Mouse (Mus musculus): Measurements from ENCODE around the gene Ube2n. TPM values are rescaled to one million over a fixed set of nuclear protein-coding genes. Genes with fewer than 3 reads are reported as not detected.

Ube2n gene
- total RNA-seq, 1 experiment from 2014 or later, result 79.7 TPM

DNA sequence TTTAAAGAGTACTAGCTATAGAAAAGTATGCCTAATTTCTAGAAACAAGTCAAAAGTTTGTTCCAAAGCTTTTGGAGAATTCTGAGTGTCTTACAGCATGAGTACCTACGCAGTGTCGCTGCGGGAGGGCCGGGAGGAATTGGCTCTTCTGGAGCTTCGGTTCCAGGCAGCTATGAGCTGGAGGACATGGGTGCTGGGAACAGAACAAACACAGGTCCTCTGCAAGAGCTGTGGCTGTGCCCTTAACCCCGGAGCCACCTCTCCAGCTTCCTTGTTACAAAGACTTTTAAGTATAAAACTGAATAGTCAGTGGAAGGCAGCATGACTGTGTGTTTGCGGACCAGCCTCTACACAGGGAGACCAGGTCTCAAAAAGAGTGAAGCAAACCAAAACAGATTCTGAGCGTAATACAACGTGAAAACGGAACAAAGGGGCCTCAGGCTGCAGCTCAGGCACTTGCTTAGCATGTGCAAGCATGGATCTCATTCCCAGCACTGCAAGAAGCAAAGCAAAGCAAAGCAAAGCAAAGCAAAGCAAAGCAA lies 61.0 kb downstream of the Ube2n start:
- ATAC-seq (ENCODE audit: extremely low read depth, insufficient number of reproducible peaks, low FRiP score, poor library complexity, severe bottlenecking), result no peak

DNA sequence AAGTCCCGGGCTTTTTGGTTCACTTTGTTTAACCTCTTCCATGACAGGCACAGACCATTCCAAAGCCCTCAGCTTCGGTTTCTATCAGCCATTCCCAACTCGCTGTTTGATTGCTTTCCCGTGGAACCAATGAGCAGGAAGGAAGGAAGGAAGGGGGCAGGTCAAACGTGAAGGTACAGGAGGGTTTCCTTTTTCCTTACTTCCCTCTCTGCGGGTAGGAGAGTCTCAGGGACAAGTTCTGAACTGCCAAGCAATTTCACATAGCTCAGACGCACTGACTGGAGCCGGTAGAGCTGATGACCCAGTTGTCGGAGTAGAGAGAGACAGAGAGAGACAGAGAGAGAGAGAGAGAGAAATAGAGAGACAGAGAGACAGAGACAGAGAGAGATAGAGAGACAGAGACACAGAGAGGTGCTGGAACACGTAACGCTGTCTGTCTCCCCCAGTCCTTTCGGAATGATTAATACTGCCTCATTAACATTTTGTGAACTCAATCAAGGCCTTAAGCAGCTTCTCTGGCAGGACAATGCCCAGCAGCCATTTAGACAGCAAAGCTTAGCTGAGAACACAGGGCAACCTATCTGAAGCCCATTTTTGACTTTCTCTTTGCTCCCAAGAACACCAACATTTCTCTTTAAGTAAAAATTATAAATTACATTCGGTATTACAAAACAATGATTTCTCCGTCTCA lies 62.1 kb downstream of the Ube2n start:
- ATAC-seq (ENCODE audit: extremely low read depth, insufficient number of reproducible peaks, low FRiP score, poor library complexity, severe bottlenecking), result no peak

GRCm38 (mm10) chr10:95577567-95577950 lies 62.6 kb downstream of the Ube2n start:
- ATAC-seq (ENCODE audit: extremely low read depth, insufficient number of reproducible peaks, low FRiP score, poor library complexity, severe bottlenecking), result no peak

DNA sequence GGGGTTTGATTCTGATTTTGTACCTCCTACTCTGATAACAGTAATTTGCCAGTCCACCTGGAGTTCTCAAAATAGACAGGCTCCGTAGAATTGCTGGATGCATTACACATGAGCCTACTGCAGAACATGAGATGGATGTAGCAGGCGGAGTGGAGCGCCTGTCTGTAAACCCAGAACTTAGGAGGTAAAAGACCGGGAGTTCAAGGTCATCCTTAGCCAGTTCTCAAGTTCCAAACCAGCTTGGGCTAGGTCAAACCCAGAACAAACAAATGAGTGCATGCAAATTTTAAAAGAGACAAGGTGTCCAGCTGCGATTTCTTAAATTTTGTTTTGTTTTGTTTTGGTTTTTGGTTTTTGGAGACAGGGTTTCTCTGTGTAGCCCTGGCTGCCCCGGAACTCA lies 70.6 kb downstream of the Ube2n start:
- no peak for ATAC-seq (ENCODE audit: extremely low read depth, insufficient number of reproducible peaks, low FRiP score, poor library complexity, severe bottlenecking)

DNA sequence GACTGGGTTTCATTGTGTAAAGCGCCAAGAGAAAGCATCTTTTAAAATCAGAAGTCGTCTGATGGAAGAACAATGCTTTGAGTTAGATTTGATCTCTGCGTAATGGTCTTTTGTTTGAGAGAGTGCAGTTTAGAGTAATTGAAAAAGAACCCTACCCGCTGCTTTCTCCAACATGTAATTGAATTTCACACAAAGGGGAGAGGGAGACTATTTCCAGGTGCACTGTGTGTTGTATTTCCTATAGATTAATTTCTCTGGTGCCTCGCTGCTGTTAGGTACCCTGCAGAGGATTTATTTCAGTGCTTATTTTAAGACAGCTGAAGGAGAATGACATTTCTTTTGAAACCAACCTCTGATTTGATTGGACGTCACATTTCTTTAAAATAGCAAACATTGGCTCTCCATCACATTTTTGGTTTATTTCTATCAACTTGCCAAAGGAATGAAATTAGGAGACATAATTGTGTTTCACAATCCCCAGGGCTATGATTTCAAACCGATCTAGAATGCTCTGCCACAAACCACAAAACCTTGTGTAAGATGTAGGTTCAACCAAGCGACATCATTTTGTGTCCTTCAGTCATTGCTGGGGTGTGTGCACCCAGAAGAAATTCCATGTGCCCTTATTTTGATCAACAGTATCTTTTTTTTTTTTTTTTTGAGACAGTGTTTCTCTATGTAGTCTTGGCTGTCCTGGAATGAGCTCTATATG lies 72.7 kb downstream of the Ube2n start:
- ATAC-seq (ENCODE audit: extremely low read depth, insufficient number of reproducible peaks, low FRiP score, poor library complexity, severe bottlenecking), result no peak

- no peak for ATAC-seq (ENCODE audit: extremely low read depth, insufficient number of reproducible peaks, low FRiP score, poor library complexity, severe bottlenecking)
Measured at GRCm38 (mm10) chr10:95589196-95589595, 74.3 kb downstream of the Ube2n start.

DNA sequence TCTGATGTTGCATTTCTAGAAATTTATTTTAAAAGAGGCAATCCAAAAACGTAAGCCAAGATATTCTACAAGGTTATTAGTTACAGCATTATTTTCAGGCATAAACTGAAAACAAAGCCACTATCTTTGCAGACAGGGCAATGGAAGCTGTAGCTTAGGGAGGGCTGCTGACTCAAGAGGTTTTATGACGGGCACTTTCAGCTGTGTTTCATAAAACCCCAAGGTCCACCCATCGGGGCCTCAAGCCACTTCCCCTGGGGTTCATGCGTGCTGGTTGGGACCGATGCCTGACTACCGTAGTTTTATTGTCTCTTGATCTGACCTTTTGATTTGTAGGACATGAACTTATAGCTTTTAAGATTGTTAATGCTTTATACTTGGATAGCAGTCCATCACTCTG lies 75.3 kb downstream of the Ube2n start:
- no peak for ATAC-seq (ENCODE audit: extremely low read depth, insufficient number of reproducible peaks, low FRiP score, poor library complexity, severe bottlenecking)

DNA sequence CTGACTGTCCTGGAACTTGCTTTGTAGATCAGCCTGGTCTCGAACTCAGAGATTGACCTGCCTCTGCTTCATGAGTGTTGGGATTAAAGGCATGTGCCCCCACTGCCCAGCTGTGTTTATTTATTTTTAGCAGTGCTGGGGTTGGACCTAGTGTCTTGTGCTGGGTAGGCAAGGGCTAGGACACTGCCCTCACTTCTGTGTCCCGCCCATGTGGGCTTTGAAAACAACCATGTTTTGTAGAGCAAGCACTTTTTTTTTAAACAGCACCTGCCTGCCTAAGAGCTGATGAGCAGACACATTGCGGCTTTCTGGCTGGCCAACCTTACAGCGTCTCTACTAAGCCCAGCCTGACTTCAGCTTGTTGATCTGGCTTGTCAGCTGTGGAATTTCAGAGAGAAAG lies 76.3 kb downstream of the Ube2n start:
- ATAC-seq (ENCODE audit: extremely low read depth, insufficient number of reproducible peaks, low FRiP score, poor library complexity, severe bottlenecking), result no peak

- no peak for ATAC-seq (ENCODE audit: extremely low read depth, insufficient number of reproducible peaks, low FRiP score, poor library complexity, severe bottlenecking)
Measured at GRCm38 (mm10) chr10:95594414-95594813, 79.5 kb downstream of the Ube2n start.

Other genes starting within 250 kb of the Ube2n start
- gene Cradd, start 191.0 kb upstream of the Ube2n start, total RNA-seq (2017), result 9.5 and 10.2 TPM in 2 replicates
- gene Socs2, start 98.0 kb upstream of the Ube2n start, total RNA-seq (2017), result 0.93 and 1.4 TPM in 2 replicates
- 44.4 and 49.7 TPM in 2 replicates for gene Mrpl42, start 13.2 kb upstream of the Ube2n start, total RNA-seq (2017)
- 233 and 255 TPM in 2 replicates for gene Nudt4, start 49.0 kb downstream of the Ube2n start, total RNA-seq (2017)
- not detected in 2 replicates for gene Anapc15-ps, start 158.3 kb downstream of the Ube2n start, total RNA-seq (2017)

Measured in neutrophil, adult 5-6 weeks (primary cell).